Mouse (Mus musculus) heart, adult 8-10 months (tissue): Measurements from ENCODE around the gene Nbeal2. TPM values are rescaled to one million over a fixed set of nuclear protein-coding genes. Genes with fewer than 3 reads are reported as not detected.
"Not testable (repeated sequence)": the region's sequence is repeated elsewhere in the genome, so short reads cannot be mapped to it uniquely, and the experiment has no call there.

ENCODE experiments used
- DNase-seq: peaks from one replicate; pipeline ENCODE4 v3.0.0; 2022; ENCODE audit warnings: low spot score
- total RNA-seq, 4 experiments: library from RNA; stranded (reverse); gene quantifications; 2 replicates each; pipeline ENCODE4 v1.2.4; 2022

Gene Nbeal2
- total RNA-seq = 10 to 100 TPM in 1 of 4 experiments, 1 to 10 TPM in 3; 5.8 to 10.8 (median 8.5) TPM

DNA sequence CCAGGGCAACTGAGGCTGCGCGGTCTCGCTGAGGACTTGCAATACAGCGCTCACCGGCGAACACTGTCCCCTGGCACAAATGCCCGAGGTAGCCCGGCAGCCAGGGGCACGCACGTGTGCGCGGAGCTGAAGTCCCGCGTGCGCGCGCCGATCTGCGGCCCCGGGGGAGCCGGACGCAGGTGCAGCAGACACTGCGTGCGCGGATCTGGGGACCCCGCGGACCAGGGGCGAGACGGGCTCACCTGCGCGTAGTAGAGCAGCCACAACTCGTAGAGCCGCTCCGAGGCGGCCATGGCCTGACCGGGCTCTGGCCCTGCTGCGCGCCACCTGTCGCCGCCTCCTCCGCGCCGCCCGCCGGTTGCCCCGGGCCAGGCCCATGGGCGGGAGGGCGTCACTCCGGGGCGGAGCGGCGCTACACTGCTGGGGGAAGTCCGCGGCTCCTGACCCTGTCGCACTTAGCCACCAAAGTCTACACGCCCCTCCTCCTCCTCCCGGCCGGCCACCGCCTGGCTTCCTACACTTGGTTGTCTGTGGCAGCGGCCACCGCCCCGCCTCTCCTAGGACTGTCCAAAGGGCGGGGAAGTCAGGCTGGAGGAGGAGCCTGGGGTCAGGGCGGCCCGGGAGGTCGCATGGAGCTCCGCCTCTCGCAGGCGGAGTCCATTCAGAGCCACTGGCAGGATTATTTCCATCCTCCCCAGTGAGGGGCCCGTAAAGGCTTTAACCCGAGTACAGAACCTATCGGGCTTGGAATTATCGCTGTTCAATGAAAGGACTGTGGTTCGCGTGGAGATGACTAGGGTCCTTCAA is at the start of gene Nbeal2:
Gene Nbeal2 (minus strand): TSS at position 507 of the 807 bp plus-strand sequence.
- DNase-seq = peak; percentile 96

DNA sequence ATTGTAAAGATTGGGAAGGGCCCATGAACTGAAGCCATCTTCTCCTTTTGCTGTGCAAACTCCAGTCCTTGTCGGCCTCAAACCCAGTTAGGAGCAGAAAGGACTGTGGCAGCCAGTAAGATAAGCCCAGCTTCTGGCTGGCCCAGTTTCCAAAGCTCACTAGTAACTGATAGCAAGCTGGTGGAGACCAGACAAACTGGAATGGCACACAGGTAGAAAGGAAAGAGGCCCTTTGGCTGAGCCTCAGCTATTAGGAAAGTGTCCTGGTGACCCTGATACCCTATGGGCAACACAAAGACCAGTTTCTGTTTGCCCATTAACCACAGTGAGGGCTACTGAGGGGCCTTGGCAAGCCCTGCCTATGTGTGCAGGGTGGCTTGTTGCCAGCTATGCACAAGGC is 48.9 kb upstream of the Nbeal2 start:
- DNase-seq = no peak

GRCm38 (mm10) chr9:110701114-110702032 is 47.4 kb upstream of the Nbeal2 start:
- DNase-seq = no peak

DNA sequence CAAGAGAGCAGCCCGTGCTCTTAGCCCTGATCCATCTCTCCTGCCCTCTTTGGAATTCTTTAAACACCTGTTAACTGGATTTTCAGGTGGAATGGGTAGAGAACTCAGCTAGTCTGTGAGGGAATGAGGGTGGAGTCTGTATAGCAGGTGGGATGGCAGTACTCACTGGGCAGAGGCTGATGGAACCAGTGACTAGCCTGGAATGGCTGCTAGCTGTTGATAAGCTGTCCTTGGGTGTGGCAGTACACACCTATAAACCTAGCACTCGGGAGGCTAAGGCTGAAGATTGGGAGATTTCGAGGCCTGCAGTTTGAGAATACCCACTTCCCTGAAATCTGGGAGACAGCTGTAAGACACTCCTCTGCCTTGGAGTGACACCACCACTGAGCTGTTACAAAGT is 45.6 kb upstream of the Nbeal2 start:
- DNase-seq = no peak

DNA sequence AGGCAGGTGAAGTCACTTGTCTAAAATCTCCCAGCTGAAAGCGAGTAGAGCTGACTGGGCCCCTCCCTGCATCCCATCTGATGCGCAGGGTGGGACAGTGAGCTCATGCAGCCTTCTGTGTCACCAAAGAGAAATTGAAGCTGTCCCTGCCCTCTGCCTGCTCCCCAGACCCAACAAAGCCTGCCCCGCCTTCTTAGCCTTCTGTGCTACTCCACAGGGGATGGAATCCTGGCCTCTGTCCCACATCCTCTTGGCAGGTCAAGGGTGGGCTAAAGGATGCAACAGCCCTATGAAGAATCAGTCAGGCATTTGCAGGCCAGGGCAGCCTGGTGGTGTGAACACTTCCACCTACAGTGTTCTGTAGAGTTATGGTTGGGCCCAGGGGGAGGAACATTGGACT is 43.5 kb upstream of the Nbeal2 start:
- DNase-seq = no peak

GRCm38 (mm10) chr9:110696427-110696826 is 42.5 kb upstream of the Nbeal2 start:
- no peak for DNase-seq

GRCm38 (mm10) chr9:110695165-110695755 is 41.3 kb upstream of the Nbeal2 start:
- no peak for DNase-seq

DNA sequence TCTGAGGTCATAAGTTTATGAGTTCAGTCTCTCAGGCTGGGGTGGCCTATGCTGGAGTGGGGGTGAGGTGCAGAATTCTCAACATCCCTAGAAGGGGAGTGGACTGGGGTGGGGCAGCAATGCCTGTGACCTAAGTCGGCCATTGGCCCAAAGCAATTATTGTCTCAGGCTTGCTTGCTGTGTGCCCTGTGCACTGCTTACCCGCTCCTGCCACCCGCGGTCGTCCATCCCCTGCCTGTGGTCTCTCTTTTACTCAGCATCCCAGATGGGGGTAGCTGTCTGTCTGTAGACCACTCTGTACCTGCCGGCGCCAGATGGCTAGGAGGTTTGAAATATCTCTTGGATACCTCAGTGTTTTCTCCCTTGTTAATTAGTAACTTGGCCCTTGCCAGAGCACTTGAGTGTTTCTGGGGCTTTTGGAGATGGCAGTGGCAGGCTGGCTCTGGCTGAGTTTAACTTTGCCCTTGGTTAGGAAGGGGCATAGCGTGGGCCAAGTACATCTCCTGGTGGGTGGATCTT is 35.4 kb upstream of the Nbeal2 start:
- no peak for DNase-seq

DNA sequence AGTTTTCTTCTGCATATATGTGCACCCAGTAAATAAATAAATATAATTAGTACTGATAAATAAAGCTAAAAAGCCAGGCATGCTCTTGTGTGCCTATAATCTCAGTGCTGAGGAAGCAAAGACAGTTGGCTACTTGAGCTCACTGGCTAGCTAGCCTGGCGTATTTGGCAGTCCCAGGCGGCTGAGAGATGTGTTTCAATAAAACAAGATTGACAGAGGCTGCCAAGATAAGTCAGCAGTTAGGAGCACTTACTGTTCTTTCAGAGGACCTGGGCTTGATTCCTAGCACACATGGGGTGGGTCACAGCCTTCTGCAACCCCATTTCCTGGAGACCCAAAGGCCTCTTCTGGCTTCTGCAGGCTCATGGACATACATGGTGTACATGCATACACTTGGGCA is 33.9 kb upstream of the Nbeal2 start:
- DNase-seq = no peak

GRCm38 (mm10) chr9:110687061-110687460 is 33.1 kb upstream of the Nbeal2 start:
- no peak for DNase-seq

DNA sequence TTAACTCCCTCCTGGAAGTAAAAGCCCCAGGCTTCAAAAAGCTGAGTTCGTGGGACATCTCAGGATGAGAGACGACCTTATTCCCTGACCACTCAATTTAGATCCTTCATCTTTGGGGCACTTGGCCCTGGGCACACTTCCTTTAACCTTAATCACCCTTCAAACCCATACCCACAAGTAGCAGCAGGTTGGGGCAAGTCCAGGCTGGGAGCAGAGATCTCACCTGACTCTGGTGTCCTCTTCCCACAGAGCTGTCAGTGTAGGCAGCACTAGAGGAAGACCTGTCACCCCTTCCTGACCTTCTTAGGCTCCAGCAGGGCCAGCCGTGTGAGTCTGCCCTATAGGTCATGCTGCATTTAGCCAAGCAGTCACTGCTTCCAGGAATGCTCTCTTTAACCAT is 32.5 kb upstream of the Nbeal2 start:
- DNase-seq = no peak

DNA sequence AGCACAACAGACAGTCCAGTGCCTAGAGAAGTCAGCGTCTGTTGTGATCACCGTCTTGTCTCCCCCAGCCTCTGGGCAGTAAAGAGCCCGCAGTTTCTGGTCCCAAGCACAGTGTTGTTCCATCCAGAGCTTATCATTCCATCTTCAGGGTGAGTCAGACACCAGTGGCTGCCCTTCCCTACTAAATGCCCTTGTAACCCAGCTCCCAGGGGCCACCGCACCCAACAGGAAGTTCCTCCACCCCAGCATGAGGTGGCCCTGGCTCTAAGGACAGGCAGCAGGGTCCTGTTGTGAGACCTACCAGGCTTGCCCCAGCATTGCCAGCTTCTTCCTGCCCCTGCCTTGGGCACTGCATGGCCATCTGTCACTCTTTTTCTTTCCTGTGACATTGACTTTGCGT is 31.6 kb upstream of the Nbeal2 start:
- DNase-seq = no peak

GRCm38 (mm10) chr9:110685187-110685586 is 31.2 kb upstream of the Nbeal2 start:
- DNase-seq = no peak

GRCm38 (mm10) chr9:110684100-110684831 is 30.3 kb upstream of the Nbeal2 start:
- peak; percentile 65 for DNase-seq

DNA sequence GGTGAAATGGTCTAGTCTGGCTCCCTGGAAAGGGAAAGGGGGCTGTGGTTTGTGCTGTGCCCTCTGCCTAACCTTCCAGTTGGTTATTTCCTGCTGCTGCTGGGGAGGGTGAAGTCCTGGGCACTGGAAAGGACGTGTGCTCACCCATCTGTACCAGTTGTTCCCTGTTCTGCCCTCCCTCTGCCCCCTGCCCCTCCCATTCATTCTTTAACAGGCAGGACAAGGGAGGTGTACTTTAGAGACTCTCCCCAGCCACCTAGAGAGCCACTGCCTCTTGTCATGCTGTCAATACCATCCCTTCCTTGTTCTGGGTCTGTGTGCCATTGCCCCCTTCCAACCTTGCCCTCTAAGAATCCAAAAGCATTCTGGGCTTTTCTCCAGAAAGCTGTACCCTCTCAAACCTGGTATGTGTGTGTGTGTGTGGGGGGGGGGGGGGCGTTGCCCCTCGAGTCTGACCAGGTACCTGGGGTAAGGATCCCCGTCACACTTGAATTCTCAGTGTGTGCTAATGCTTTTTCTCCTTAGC is 29.7 kb upstream of the Nbeal2 start:
- no peak for DNase-seq

DNA sequence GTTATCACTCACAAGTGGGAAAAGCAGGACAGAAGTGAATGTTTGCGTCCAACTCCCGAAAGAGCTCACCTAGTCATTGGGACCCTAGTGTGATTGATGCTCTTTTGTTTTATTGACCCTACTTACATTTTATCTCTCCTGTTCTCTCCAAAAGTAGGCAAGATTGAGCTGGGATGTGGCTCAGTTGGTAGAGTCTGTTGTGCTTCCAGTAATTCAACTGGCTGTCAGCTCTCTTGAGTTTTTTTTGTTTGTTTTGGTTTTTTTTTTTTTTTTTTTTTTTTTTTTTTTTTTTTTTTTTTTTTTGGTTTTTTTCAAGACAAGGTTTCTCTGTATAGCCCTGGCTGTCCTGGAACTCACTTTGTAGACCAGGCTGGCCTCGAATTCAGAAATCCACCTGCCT is 28.7 kb upstream of the Nbeal2 start:
- not testable (repeated sequence) for DNase-seq

- DNase-seq = no peak
These were observed 28.3 kb upstream of the Nbeal2 start for GRCm38 (mm10) chr9:110682255-110682654.

DNA sequence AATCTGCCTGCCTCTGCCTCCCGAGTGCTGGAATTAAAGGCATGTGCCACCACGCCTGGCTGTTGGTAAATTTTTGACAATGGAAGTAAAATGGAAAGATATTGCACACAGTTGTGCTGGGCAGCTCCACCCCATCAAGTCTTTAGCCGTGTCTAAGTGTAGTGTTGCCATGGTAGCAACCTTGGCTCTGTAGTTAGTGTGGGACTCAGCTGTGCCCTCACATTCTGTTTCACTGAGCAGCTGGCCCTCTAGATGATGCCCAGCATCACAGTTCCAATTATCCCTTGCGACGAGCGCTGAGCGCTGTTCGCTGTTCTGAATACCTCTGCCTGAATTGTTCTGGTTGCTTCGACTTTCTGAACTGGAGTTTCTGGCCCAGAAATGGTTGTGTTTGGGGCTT is 27.9 kb upstream of the Nbeal2 start:
- no peak for DNase-seq

DNA sequence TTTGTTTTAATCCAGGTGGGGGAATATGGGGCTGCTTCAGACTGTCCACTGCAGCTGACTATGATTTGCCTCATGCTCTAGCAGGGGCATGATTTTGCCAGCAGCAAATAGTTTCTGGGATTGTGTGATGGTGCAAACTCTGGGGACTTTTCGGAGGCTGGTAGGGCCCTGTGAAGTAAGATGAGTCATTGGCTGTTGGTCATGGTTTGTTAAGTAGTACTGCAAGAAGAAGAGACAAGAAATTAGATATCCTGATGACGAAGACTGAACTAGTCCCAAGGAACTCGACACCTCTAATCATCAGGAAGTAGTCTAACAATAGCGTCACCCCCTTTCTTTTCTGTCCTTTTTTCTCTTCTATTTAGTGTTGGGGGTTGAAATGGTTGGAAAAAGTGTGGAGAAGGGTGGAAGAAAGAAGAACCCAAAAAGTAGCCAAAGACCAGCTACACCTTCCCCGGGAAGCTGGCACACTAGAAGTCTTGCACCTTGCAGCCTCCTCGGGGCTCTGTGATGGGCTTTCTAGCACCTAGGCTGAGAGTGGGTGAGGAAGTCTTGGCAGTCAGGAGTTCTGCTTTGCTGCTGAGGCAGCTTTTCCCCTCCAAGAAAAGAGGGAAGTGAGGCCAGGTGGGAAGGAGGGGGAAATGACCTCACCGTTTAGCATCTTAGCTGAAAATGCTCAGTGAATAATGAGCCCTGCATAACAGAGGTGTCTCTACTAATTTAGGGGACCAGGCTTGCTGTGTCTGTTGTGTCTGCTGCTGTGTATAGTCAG is 27.0 kb upstream of the Nbeal2 start:
- no peak for DNase-seq

GRCm38 (mm10) chr9:110678886-110679285 is 24.9 kb upstream of the Nbeal2 start:
- no peak for DNase-seq
